Mouse (Mus musculus): ENCODE measurements at regions not wholly inside any gene's neighbourhood (a gene's known extent, or its start where the extent isn't known, plus 50 kb on each side); places are given as distances from the start of the nearest gene placed in this dataset.

DNA sequence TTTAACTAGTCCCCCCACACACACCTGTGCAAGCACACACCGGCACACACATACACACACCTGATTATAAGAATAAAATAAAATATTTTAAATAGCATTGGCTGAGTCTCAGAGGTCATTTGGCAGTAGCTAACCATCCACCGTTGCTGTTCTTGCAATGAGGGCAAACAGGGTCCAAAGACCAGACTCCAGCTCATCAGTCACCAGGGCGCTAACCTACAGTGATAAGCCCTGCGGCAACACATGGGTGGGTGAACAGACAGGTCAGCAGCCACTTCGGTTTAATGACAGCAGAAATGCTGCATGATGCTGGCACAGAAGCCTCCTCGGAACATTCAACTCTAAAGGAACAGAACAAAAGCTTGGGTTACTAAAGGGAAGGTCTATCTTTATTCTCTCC lies 54.9 kb downstream of the Tas2r134 start:
- H3K36me3 ChIP-seq = no peaks in the 10 kb centered on the region
- H3K27me3 ChIP-seq (replicated peaks) = no peaks in the 10 kb centered on the region
- no peaks in the 10 kb centered on the region for H3K9me3 ChIP-seq (replicated peaks)
- no peak overlapping the region for H3K27ac ChIP-seq (replicated peaks)
- H3K4me3 ChIP-seq (replicated peaks) = no peak overlapping the region
- ATAC-seq (ENCODE audit: low FRiP score) = no peak
- H3K4me2 ChIP-seq = no peak overlapping the region
- H3K9ac ChIP-seq (replicated peaks) = no peak overlapping the region
- WGBS = 80% methylated on average over 6 of the region's 6 CpGs
- H3K4me1 ChIP-seq = no peaks in the 10 kb centered on the region

- no peak overlapping the region for H3K9ac ChIP-seq (replicated peaks)
- H3K4me3 ChIP-seq (replicated peaks) = no peak overlapping the region
- no peaks in the 10 kb centered on the region for H3K9me3 ChIP-seq (replicated peaks)
- no peaks in the 10 kb centered on the region for H3K36me3 ChIP-seq
- H3K4me2 ChIP-seq = no peak overlapping the region
- H3K27ac ChIP-seq (replicated peaks) = no peak overlapping the region
- H3K4me1 ChIP-seq = no peaks in the 10 kb centered on the region
- ATAC-seq (ENCODE audit: low FRiP score) = no peak
- WGBS = 63% methylated on average over 4 of the region's 4 CpGs
- no peaks in the 10 kb centered on the region for H3K27me3 ChIP-seq (replicated peaks)
Measured at GRCm38 (mm10) chr2:51682745-51683144, 55.4 kb downstream of the Tas2r134 start.

DNA sequence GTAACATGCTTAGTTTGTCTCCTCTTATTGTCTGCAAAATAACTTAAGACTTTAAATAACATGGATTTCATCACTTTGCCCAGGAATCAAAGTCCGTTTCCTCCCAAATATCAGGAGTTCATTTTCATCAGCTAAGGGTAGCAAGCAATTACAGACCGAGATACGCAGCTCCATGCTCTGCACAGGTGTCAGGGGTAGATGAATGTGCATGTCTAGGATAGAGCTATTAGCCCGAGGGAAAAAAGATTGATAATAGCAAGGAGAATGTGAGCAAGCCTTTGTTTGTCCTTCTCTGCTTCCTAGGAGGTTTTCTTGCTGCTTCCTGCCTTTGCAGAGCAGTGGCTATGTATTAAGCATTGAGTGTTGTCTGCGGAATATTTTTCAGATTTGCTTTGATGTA lies 77.8 kb downstream of the Tas2r134 start:
- Histone ChIP-seq H3K4me2 (no peak overlapping the region), H3K9me3 (replicated peaks) (no peaks in the 10 kb centered on the region), H3K4me1 (peaks cover 4% of the 10 kb centered on the region; the same call in 1 of the 2 replicates), H3K4me3 (replicated peaks) (no peak overlapping the region), H3K36me3 (no peaks in the 10 kb centered on the region), H3K27ac (replicated peaks) (no peak overlapping the region), H3K9ac (replicated peaks) (no peak overlapping the region), H3K27me3 (replicated peaks) (no peaks in the 10 kb centered on the region)
- ATAC-seq (ENCODE audit: low FRiP score) = no peak
- 45% methylated on average over 5 of the region's 5 CpGs for WGBS

- Histone ChIP-seq H3K4me2 (no peak overlapping the region), H3K9me3 (replicated peaks) (0 out of 2 replicates have a peak, but pooled peaks cover 2% of the 10 kb centered on the region), H3K36me3 (no peaks in the 10 kb centered on the region), H3K27me3 (replicated peaks) (no peaks in the 10 kb centered on the region), H3K27ac (replicated peaks) (no peak overlapping the region), H3K9ac (replicated peaks) (no peak overlapping the region), H3K4me1 (peaks cover 4% of the 10 kb centered on the region; the same call in 1 of the 2 replicates), H3K4me3 (replicated peaks) (no peak overlapping the region)
- ATAC-seq (ENCODE audit: low FRiP score) = no peak
- WGBS = 84% methylated on average over 2 of the region's 2 CpGs
Measured at GRCm38 (mm10) chr2:51708701-51709100, 81.4 kb downstream of the Tas2r134 start.

- 92% methylated on average over 7 of the region's 7 CpGs for WGBS
- Histone ChIP-seq H3K27me3 (replicated peaks) (no peaks in the 10 kb centered on the region), H3K9me3 (replicated peaks) (0 out of 2 replicates have a peak, but pooled peaks cover 3% of the 10 kb centered on the region), H3K4me3 (replicated peaks) (no peak overlapping the region), H3K36me3 (no peaks in the 10 kb centered on the region), H3K27ac (replicated peaks) (no peak overlapping the region), H3K4me2 (no peak overlapping the region), H3K9ac (replicated peaks) (no peak overlapping the region), H3K4me1 (no peaks in the 10 kb centered on the region)
- no peak for ATAC-seq (ENCODE audit: low FRiP score)
Measured at GRCm38 (mm10) chr2:51712611-51713010, 85.3 kb downstream of the Tas2r134 start.

DNA sequence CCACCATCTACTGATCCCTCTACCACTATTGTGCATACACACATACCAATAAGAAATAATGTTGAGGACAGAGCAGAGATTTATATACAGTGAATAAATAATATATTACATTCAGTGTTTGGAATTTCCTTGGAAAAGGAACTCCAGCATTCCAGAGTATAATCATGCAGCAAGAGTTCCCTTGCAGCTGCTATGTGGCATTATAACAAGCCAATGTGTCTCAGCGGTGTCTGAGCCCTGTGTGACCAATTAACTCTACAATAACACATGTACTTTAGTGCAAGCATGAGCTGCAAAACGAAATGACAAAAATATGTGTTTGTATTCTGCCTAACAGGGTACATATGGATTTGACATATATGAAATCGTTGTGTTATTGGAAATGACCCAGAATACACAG lies 103.5 kb downstream of the Tas2r134 start:
- ATAC-seq (ENCODE audit: low FRiP score) = no peak
- 55% methylated on average over 3 of the region's 3 CpGs for WGBS
- H3K4me1 ChIP-seq = no peaks in the 10 kb centered on the region
- H3K9ac ChIP-seq (replicated peaks) = no peak overlapping the region
- H3K36me3 ChIP-seq = no peaks in the 10 kb centered on the region
- no peak overlapping the region for H3K4me2 ChIP-seq
- H3K9me3 ChIP-seq (replicated peaks) = no peaks in the 10 kb centered on the region
- no peaks in the 10 kb centered on the region for H3K27me3 ChIP-seq (replicated peaks)
- H3K27ac ChIP-seq (replicated peaks) = no peak overlapping the region
- H3K4me3 ChIP-seq (replicated peaks) = no peak overlapping the region

DNA sequence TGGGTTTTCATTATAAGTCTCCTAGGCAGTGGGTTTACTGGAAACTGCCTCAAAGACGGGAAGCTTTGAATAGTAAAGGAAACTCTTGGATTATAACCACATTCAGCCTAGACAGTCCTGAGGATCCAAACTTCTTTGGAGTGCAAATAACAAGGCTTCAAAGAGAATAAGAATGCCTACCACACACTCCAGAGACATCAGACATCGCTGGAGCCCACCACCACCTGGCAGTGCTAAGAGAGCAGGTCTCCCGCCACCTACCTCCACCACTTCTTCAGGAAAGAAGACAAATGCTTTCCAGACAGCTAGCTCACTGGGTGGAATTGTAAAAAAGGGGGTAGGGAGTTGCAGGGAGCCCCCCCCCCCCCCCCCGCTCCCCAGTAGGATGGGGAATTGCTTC lies 104.4 kb downstream of the Tas2r134 start:
- H3K4me1 ChIP-seq = no peaks in the 10 kb centered on the region
- no peak overlapping the region for H3K4me2 ChIP-seq
- no peaks in the 10 kb centered on the region for H3K36me3 ChIP-seq
- 50% methylated on average over 4 of the region's 4 CpGs for WGBS
- H3K27ac ChIP-seq (replicated peaks) = no peak overlapping the region
- no peak overlapping the region for H3K4me3 ChIP-seq (replicated peaks)
- no peak for ATAC-seq (ENCODE audit: low FRiP score)
- H3K9ac ChIP-seq (replicated peaks) = no peak overlapping the region
- H3K27me3 ChIP-seq (replicated peaks) = no peaks in the 10 kb centered on the region
- no peaks in the 10 kb centered on the region for H3K9me3 ChIP-seq (replicated peaks)

DNA sequence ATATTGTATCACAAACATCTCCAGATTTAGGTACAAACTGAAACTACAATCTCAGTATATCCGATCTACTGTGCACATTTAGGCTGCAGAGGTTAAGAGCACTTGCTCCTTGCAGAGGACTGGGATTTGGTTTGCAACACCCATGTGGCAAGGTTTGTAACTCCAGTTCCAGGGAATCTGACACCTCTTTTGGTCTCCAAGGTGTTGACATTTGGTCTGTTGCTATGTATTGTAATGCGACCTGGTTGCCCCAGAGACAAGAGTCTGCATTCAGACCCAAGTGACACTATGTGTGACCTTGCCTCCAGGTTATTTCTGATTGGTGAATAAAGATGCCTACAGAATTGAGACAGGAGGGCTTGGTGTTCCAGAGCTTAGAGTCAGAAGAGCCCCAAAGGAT lies 105.0 kb downstream of the Tas2r134 start:
- no peaks in the 10 kb centered on the region for H3K27me3 ChIP-seq (replicated peaks)
- H3K9ac ChIP-seq (replicated peaks) = no peak overlapping the region
- no peak for ATAC-seq (ENCODE audit: low FRiP score)
- no peak overlapping the region for H3K4me2 ChIP-seq
- WGBS = 50% methylated on average over 2 of the region's 2 CpGs
- no peaks in the 10 kb centered on the region for H3K36me3 ChIP-seq
- H3K4me3 ChIP-seq (replicated peaks) = no peak overlapping the region
- H3K27ac ChIP-seq (replicated peaks) = no peak overlapping the region
- no peaks in the 10 kb centered on the region for H3K9me3 ChIP-seq (replicated peaks)
- H3K4me1 ChIP-seq = no peaks in the 10 kb centered on the region

DNA sequence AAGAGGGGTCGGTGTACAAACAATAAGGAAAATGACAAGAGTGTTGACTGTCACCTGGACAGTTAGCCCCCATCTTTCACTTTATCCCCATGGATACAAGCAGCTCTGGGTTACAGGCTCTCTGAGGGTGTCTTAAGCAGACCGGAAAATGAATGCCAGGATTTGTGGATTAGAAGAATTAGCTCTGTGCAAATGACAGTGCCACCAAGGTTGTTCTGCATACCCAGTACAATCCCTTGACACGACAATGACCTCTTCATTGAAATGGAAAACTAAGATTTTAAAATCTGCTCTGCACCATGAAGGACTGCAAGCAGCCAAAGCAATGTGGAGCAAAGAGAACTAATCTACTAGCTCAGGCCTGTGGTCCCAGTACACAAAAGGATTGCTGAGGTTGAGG lies 105.9 kb downstream of the Tas2r134 start:
- Histone ChIP-seq H3K4me1 (no peaks in the 10 kb centered on the region), H3K27ac (replicated peaks) (no peak overlapping the region), H3K4me3 (replicated peaks) (no peak overlapping the region), H3K9ac (replicated peaks) (no peak overlapping the region), H3K36me3 (no peaks in the 10 kb centered on the region), H3K9me3 (replicated peaks) (no peaks in the 10 kb centered on the region), H3K4me2 (no peak overlapping the region), H3K27me3 (replicated peaks) (no peaks in the 10 kb centered on the region)
- WGBS = 45% methylated on average over 3 of the region's 3 CpGs
- ATAC-seq (ENCODE audit: low FRiP score) = no peak

DNA sequence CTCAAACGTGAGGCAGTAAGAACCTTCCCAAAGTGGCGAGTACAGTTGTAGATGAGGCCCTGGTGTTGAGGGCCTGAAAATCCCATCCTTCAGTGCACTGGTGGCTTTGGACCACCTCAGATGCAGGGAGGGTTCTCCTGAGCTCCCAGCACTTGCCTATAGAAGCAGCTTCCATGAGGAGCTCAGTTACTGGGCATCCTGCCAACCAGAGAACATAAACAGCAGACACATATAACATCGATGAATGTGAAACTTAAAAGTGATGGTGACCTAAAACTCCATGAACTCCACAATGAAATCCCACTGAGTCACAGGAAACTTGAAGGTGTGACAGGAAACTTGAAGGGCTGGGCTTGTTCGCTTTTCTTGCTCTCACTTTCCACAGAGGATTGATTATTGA lies 109.1 kb downstream of the Tas2r134 start:
- Histone ChIP-seq H3K27ac (replicated peaks) (no peak overlapping the region), H3K36me3 (no peaks in the 10 kb centered on the region), H3K4me1 (no peaks in the 10 kb centered on the region), H3K27me3 (replicated peaks) (no peaks in the 10 kb centered on the region), H3K4me3 (replicated peaks) (no peak overlapping the region), H3K9me3 (replicated peaks) (no peaks in the 10 kb centered on the region), H3K4me2 (no peak overlapping the region), H3K9ac (replicated peaks) (no peak overlapping the region)
- 77% methylated on average over 4 of the region's 4 CpGs for WGBS
- ATAC-seq (ENCODE audit: low FRiP score) = no peak

- H3K4me2 ChIP-seq = no peak overlapping the region
- H3K9ac ChIP-seq (replicated peaks) = no peak overlapping the region
- H3K4me3 ChIP-seq (replicated peaks) = no peak overlapping the region
- no peaks in the 10 kb centered on the region for H3K9me3 ChIP-seq (replicated peaks)
- no peaks in the 10 kb centered on the region for H3K36me3 ChIP-seq
- ATAC-seq (ENCODE audit: low FRiP score) = no peak; the same call in 1 of the 2 replicates
- no peaks in the 10 kb centered on the region for H3K27me3 ChIP-seq (replicated peaks)
- peaks cover 11% of the 10 kb centered on the region for H3K4me1 ChIP-seq
- no peak overlapping the region for H3K27ac ChIP-seq (replicated peaks)
- 31% methylated on average over 7 of the region's 7 CpGs for WGBS
Measured at GRCm38 (mm10) chr2:51747675-51748319, 120.5 kb downstream of the Tas2r134 start.

DNA sequence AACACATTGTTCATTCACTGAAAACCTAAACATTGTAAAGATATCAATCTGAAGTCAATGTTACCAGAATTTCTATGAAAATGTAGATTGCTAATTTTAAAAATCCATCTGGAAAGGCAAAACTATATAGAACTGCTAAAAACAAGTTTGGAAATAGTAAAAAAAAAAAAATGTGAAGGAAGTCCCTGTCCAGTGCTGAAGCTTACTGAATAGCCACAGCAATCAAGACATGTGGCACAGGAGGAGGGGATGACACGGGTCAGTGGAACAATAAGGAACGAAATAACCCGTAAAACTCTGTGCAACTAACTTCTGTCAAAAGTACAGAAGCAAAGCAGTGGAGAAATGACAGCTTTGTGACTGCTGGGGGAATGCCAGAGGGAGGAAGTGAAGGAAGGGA lies 121.9 kb downstream of the Tas2r134 start:
- 22% methylated on average over 3 of the region's 3 CpGs for WGBS
- H3K27ac ChIP-seq (replicated peaks) = no peak overlapping the region
- ATAC-seq (ENCODE audit: low FRiP score) = no peak
- no peaks in the 10 kb centered on the region for H3K9me3 ChIP-seq (replicated peaks)
- no peak overlapping the region for H3K4me3 ChIP-seq (replicated peaks)
- no peaks in the 10 kb centered on the region for H3K27me3 ChIP-seq (replicated peaks)
- H3K4me2 ChIP-seq = no peak overlapping the region
- no peaks in the 10 kb centered on the region for H3K36me3 ChIP-seq
- H3K4me1 ChIP-seq = peaks cover 21% of the 10 kb centered on the region
- no peak overlapping the region for H3K9ac ChIP-seq (replicated peaks)

Measured in neural tube, embryonic 15.5 days (tissue).